Mouse (Mus musculus): ENCODE results near the gene Rpl21. TPM values are rescaled to one million over a fixed set of nuclear protein-coding genes. Genes with fewer than 3 reads are reported as not detected.

Gene Rpl21
- total and polyA plus RNA-seq, 3 experiments, result 388 to 2,344 (median 1,729) TPM

DNA sequence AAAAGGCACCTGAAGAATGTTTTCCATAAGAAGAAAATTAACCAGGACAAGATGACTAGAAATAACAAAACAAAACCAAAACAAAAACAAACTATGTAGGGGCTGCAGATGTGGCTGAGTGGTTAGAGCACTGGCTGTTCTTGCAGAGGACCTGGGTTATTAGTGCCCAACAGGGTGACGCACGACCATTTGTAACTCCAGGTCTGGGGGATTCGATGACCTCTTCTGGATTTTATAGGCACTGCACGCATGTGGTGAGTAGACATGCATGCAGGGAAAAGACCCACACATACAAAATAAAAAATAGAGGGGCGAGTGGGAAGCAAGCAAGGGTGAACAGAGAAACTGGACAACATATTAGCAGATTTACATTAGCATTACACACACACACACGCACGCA, 50.4 kb downstream of the Rpl21 start:
- Histone ChIP-seq H3K4me1 (ENCODE audit: insufficient read depth, low read depth, low read length) (peaks cover 6% of the 10 kb centered on the region), H3K36me3 (replicated peaks) (no peaks in the 10 kb centered on the region), H3K27me3 (ENCODE audit: insufficient read depth, low read length) (peaks cover 7% of the 10 kb centered on the region), H3K9me3 (replicated peaks) (0 out of 2 replicates have a peak, but pooled peaks cover 2% of the 10 kb centered on the region), H3K4me3 (ENCODE audit: low read depth, low read length) (no peak overlapping the region)
- TF ChIP-seq POLR2AphosphoS5 (IDR thresholded peaks at IDR 0.05; ENCODE audit: insufficient replicate concordance, low read depth, low read length) (no peak), GATA2 (IDR thresholded peaks at IDR 0.05; ENCODE audit: borderline replicate concordance, low read depth, low read length) (no peak), TAL1 (conservative IDR thresholded peaks at IDR 0.05; ENCODE audit: low read depth, low read length) (no peak), CTCF (IDR thresholded peaks at IDR 0.05; ENCODE audit: low read depth, low read length) (no peak), GATA1 (IDR thresholded peaks at IDR 0.05; ENCODE audit: borderline replicate concordance, low read length) (no peak)
- DNase-seq (ENCODE audit: low spot score), result no peak
- ATAC-seq (ENCODE audit: extremely low read depth, insufficient number of reproducible peaks, low FRiP score, poor library complexity, severe bottlenecking), result no peak

DNA sequence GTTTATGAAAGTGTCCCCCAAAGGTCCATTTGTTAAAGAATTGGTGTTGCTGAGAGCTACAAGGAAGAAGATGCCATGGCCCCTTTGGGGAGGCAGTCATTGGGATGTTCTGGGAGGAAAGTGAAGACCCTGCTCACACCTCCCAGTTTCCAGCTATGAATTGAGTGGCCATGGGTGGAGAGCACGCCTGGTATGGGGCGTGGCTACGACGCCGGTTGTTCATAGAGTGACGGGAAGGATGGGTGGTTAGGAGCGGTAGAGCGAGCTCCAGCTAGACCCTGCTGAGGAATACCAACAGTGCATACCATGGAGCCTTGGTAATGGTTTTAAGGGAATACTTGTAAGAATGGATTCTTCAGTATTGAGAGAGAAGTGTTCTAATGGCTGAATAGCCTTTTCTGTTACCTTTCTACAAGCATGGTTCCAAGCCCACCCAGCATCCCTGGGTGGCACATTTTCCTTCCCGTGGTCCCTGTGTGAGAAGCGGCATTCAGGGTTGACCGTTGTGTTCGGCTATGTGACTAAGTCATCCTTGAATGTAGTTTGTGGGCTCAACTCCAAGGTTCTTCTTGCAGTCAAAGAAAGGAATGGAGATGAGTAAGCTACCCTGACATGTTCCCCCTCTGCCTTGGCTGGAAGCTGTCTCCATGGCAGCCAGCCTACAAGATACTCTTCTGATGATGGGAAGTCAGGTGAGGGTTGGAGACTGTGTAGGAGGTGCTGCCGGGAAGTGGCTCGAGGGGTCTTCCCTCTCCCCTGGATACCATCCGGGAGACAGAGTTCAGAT, 51.0 kb downstream of the Rpl21 start:
- no peak for DNase-seq (ENCODE audit: low spot score)

More for the DNA sequence above, 51.0 kb downstream of the Rpl21 start:
- no peaks in the 10 kb centered on the region for H3K36me3 ChIP-seq (replicated peaks)
- TF ChIP-seq TAL1 (conservative IDR thresholded peaks at IDR 0.05; ENCODE audit: low read depth, low read length) (no peak), GATA1 (IDR thresholded peaks at IDR 0.05; ENCODE audit: borderline replicate concordance, low read length) (no peak), GATA2 (IDR thresholded peaks at IDR 0.05; ENCODE audit: borderline replicate concordance, low read depth, low read length) (no peak), CTCF (IDR thresholded peaks at IDR 0.05; ENCODE audit: low read depth, low read length) (no peak), POLR2AphosphoS5 (IDR thresholded peaks at IDR 0.05; ENCODE audit: insufficient replicate concordance, low read depth, low read length) (no peak)
- no peak for ATAC-seq (ENCODE audit: extremely low read depth, insufficient number of reproducible peaks, low FRiP score, poor library complexity, severe bottlenecking)
- peaks cover 7% of the 10 kb centered on the region for H3K27me3 ChIP-seq (ENCODE audit: insufficient read depth, low read length)
- H3K4me1 ChIP-seq (ENCODE audit: insufficient read depth, low read depth, low read length), result peaks cover 1% of the 10 kb centered on the region
- H3K4me3 ChIP-seq (ENCODE audit: low read depth, low read length), result no peak overlapping the region
- H3K9me3 ChIP-seq (replicated peaks), result 0 out of 2 replicates have a peak, but pooled peaks cover 2% of the 10 kb centered on the region

Other genes with a start within 250 kb of the Rpl21 start
- gene Gpr12, start 247.7 kb upstream of the Rpl21 start, total RNA-seq (2014; fragmentation: Nextera tagmentation), result not detected in 2 replicates
- gene Gpr12, start 247.7 kb upstream of the Rpl21 start, total RNA-seq (2017), result 0.11 TPM in 1 of 2 replicates, not detected in the other
- not detected in 2 replicates for gene Gpr12, start 247.7 kb upstream of the Rpl21 start, polyA plus RNA-seq (2012)
- 24.1 and 28.8 TPM in 2 replicates for gene Usp12, start 37.9 kb upstream of the Rpl21 start, total RNA-seq (2014; fragmentation: Nextera tagmentation)
- gene Usp12, start 37.9 kb upstream of the Rpl21 start, total RNA-seq (2017), result 24.0 and 27.7 TPM in 2 replicates
- gene Usp12, start 37.9 kb upstream of the Rpl21 start, polyA plus RNA-seq (2012), result 6.7 and 9.1 TPM in 2 replicates
- gene Rasl11a, start 12.2 kb downstream of the Rpl21 start, total RNA-seq (2014; fragmentation: Nextera tagmentation), result 19.7 and 24.1 TPM in 2 replicates
- gene Rasl11a, start 12.2 kb downstream of the Rpl21 start, total RNA-seq (2017), result 126 and 139 TPM in 2 replicates
- 86.7 and 87.5 TPM in 2 replicates for gene Rasl11a, start 12.2 kb downstream of the Rpl21 start, polyA plus RNA-seq (2012)
- 172 and 200 TPM in 2 replicates for gene Gtf3a, start 115.8 kb downstream of the Rpl21 start, total RNA-seq (2014; fragmentation: Nextera tagmentation)
- 193 and 222 TPM in 2 replicates for gene Gtf3a, start 115.8 kb downstream of the Rpl21 start, total RNA-seq (2017)
- gene Gtf3a, start 115.8 kb downstream of the Rpl21 start, polyA plus RNA-seq (2012), result 214 and 270 TPM in 2 replicates
- 11.5 and 14.4 TPM in 2 replicates for gene Mtif3, start 130.9 kb downstream of the Rpl21 start, total RNA-seq (2014; fragmentation: Nextera tagmentation)
- 27.5 and 28.9 TPM in 2 replicates for gene Mtif3, start 130.9 kb downstream of the Rpl21 start, total RNA-seq (2017)
- gene Mtif3, start 130.9 kb downstream of the Rpl21 start, polyA plus RNA-seq (2012), result 4.8 and 7.6 TPM in 2 replicates
- gene Lnx2, start 243.7 kb downstream of the Rpl21 start, total RNA-seq (2014; fragmentation: Nextera tagmentation), result 28.4 and 34.4 TPM in 2 replicates
- 13.1 TPM in 2 replicates for gene Lnx2, start 243.7 kb downstream of the Rpl21 start, total RNA-seq (2017)
- 15.9 and 18.8 TPM in 2 replicates for gene Lnx2, start 243.7 kb downstream of the Rpl21 start, polyA plus RNA-seq (2012)
- 107 and 124 TPM in 2 replicates for gene Polr1d, start 244.2 kb downstream of the Rpl21 start, total RNA-seq (2014; fragmentation: Nextera tagmentation)
- 186 and 188 TPM in 2 replicates for gene Polr1d, start 244.2 kb downstream of the Rpl21 start, total RNA-seq (2017)
- gene Polr1d, start 244.2 kb downstream of the Rpl21 start, polyA plus RNA-seq (2012), result 113 and 131 TPM in 2 replicates

All from G1E (cell line).